Mouse (Mus musculus) midbrain, embryonic 15.5 days (tissue): ENCODE data around the gene Akap9. TPM values are rescaled to one million over a fixed set of nuclear protein-coding genes. Genes with fewer than 3 reads are reported as not detected.
"Not testable (repeated sequence)": the region's sequence is repeated elsewhere in the genome, so short reads cannot be mapped to it uniquely, and the experiment has no call there.

ENCODE experiments used
- ATAC-seq: fragments of 200-750 bp; cut with Nextera tagmentation; replicated peaks from 2 replicates; pipeline ENCODE4 v1.8.0; 2017; ENCODE audit warnings: moderate TSS enrichment
- H3K27ac ChIP-seq: fragments of 300-500 bp; sonication (generic); 2 replicates; pipeline ENCODE4 v1.5.1; 2015; ENCODE audit warnings: mild to moderate bottlenecking, inconsistent platforms
- H3K27me3 ChIP-seq: fragments of 300-500 bp; sonication (generic); replicated peaks from 2 replicates; pipeline ENCODE4 v1.6.1; 2015; ENCODE audit warnings: inconsistent platforms
- H3K36me3 ChIP-seq: fragments of 300-500 bp; sonication (generic); replicated peaks from 2 replicates; pipeline ENCODE4 v1.6.1; 2015; ENCODE audit warnings: inconsistent platforms
- H3K4me1 ChIP-seq: fragments of 300-500 bp; sonication (generic); 2 replicates; pipeline ENCODE4 v1.6.1; 2015; ENCODE audit warnings: inconsistent platforms
- H3K4me2 ChIP-seq: fragments of 300-500 bp; sonication (generic); 2 replicates; pipeline ENCODE4 v1.6.1; 2015; ENCODE audit warnings: inconsistent platforms, mild to moderate bottlenecking, moderate library complexity
- H3K4me3 ChIP-seq: fragments of 300-500 bp; sonication (generic); 2 replicates; pipeline ENCODE4 v1.5.1; 2015; ENCODE audit warnings: mild to moderate bottlenecking, inconsistent platforms
- H3K9ac ChIP-seq: fragments of 300-500 bp; sonication (generic); 2 replicates; pipeline ENCODE4 v1.6.1; 2015; ENCODE audit warnings: mild to moderate bottlenecking, inconsistent platforms
- H3K9me3 ChIP-seq: fragments of 300-500 bp; sonication (generic); 2 replicates; pipeline ENCODE4 v1.6.1; 2016; ENCODE audit warnings: inconsistent platforms
- WGBS: fragments of 180-500 bp; shearing (Covaris S2); methylation state at CpG from one replicate; pipeline ENCODE4 v1.1.7; 2015; ENCODE audit warnings: mixed read lengths; 5-methylcytosine and 5-hydroxymethylcytosine counted together
- polyA plus RNA-seq: library from polyadenylated mRNA; unstranded; fragments of >200 nt; fragmentation: Nextera tagmentation; extraction: Ambion mirVana; gene quantifications from 2 replicates; pipeline ENCODE4 v1.2.1, GENCODE M21; 2015

Akap9 gene
- polyA plus RNA-seq, 1 experiment from 2014 or later: 434 TPM

DNA sequence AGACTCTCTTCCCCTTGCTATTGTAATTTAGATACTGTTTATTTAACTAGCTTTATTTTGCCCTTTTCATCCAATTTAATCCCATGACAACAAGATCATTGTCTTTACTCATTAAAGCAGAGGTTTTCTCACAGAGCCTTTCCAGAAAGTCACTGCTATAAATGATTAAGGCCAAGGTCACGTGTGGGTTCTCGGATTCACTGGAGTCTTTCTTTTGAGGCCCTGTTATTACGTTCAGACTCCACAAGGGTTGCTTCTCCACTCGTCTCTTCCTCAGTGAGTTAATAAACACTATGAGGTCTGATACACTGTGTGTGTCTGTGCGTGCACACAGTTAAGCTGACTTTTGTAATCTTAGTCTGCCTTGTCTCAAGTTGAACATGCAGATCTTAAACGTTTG, 47.0 kb downstream of the Akap9 start:
- Histone ChIP-seq H3K36me3 (peaks cover 55% of the 10 kb centered on the region), H3K9me3 (no peaks in the 10 kb centered on the region), H3K4me2 (no peak overlapping the region), H3K27ac (no peak overlapping the region), H3K4me1 (no peaks in the 10 kb centered on the region), H3K4me3 (no peak overlapping the region), H3K9ac (no peak overlapping the region), H3K27me3 (no peaks in the 10 kb centered on the region)
- 78% methylated on average over 6 of the region's 6 CpGs for WGBS
- ATAC-seq: no peak

DNA sequence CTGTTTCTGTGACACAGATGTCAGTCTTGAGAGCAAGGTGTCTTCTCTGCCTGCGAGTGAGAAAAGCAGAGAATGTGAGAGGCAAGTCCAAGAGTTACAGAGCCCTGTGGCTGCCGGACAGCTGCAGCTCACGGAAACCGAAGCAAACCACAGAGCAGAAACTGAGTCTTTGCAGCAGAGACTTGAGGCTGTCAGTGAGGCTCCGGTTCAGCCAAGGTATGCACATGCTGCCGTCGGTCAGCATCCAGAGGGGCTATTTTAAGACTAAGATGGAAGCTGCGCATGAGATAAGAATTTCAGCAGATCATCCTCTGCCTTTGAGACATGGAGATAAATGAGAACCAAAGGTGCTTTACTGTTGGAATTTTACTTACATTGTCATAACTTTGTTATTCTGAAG, 48.3 kb downstream of the Akap9 start:
- H3K4me3 ChIP-seq: no peak overlapping the region
- H3K4me1 ChIP-seq: no peaks in the 10 kb centered on the region
- H3K4me2 ChIP-seq: no peak overlapping the region
- 95% methylated on average over 8 of the region's 8 CpGs for whole genome bisulfite sequencing
- H3K9me3 ChIP-seq: no peaks in the 10 kb centered on the region
- H3K36me3 ChIP-seq: peaks cover 43% of the 10 kb centered on the region
- H3K27me3 ChIP-seq: no peaks in the 10 kb centered on the region
- no peak for ATAC-seq
- H3K27ac ChIP-seq: no peak overlapping the region
- no peak overlapping the region for H3K9ac ChIP-seq

DNA sequence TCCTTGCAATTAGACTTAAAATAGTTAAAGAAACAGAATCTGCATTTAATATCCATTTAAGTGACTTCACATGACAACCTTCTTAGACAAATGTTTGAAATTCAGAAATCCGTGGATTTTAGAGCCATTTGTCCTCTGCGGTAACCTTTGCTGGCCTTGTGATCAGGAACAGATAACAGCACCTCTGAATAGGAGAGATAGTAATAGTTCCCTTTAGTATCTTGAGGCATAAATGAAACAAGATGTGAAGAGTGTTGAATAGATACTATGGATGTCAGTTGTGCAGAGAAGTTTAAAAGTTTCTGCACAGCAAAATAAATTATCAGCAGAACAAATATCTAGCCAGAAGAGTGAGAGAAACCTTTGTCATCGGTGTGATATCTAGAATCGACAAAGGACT, 50.0 kb downstream of the Akap9 start:
- Histone ChIP-seq H3K4me1 (no peaks in the 10 kb centered on the region), H3K9me3 (no peaks in the 10 kb centered on the region), H3K27me3 (no peaks in the 10 kb centered on the region), H3K4me2 (no peak overlapping the region), H3K27ac (no peak overlapping the region), H3K9ac (no peak overlapping the region), H3K36me3 (peaks cover 40% of the 10 kb centered on the region), H3K4me3 (no peak overlapping the region)
- 95% methylated on average over 4 of the region's 4 CpGs for WGBS
- no peak for ATAC-seq

DNA sequence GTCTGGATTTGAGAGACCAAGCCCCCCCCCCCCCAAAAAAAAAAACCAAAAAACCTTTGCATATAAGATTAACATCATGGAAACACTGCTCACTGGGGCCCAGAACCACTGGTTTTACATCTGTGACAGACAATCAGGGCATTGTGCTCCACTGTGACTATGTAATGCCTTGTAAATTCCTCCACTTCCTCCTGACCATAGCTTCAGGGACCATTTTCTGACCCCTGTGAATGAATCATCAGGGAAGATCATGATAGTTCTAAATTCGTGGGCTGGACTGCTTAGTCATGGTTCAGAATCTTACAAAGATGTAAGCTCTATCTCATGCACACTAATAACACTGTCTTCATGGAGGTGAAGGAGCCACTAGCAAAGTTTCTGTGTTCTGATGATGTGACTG, 61.8 kb downstream of the Akap9 start:
- peaks cover 34% of the 10 kb centered on the region for H3K36me3 ChIP-seq
- H3K4me3 ChIP-seq: no peak overlapping the region
- no peaks in the 10 kb centered on the region for H3K27me3 ChIP-seq
- H3K4me2 ChIP-seq: no peak overlapping the region
- H3K27ac ChIP-seq: no peak overlapping the region
- H3K9me3 ChIP-seq: no peaks in the 10 kb centered on the region
- no peak overlapping the region for H3K9ac ChIP-seq
- WGBS: 97% methylated on average over 1 of the region's 1 CpGs
- no peak for ATAC-seq
- no peaks in the 10 kb centered on the region for H3K4me1 ChIP-seq

- no peaks in the 10 kb centered on the region for H3K27me3 ChIP-seq
- no peak overlapping the region for H3K9ac ChIP-seq
- 86% methylated on average over 1 of the region's 1 CpGs for WGBS
- H3K4me3 ChIP-seq: no peak overlapping the region
- H3K4me2 ChIP-seq: no peak overlapping the region
- no peak for ATAC-seq
- H3K9me3 ChIP-seq: no peaks in the 10 kb centered on the region
- H3K36me3 ChIP-seq: peaks cover 34% of the 10 kb centered on the region
- no peaks in the 10 kb centered on the region for H3K4me1 ChIP-seq
- H3K27ac ChIP-seq: no peak overlapping the region
These were observed 62.6 kb downstream of the Akap9 start for GRCm38 (mm10) chr5:3990499-3990898.

- Histone ChIP-seq H3K4me1 (no peaks in the 10 kb centered on the region), H3K4me3 (no peak overlapping the region), H3K27ac (no peak overlapping the region), H3K9ac (no peak overlapping the region), H3K4me2 (no peak overlapping the region), H3K36me3 (peaks cover 38% of the 10 kb centered on the region), H3K9me3 (no peaks in the 10 kb centered on the region), H3K27me3 (no peaks in the 10 kb centered on the region)
- ATAC-seq: no peak
- 92% methylated on average over 16 of the region's 16 CpGs for WGBS
These were observed 76.9 kb downstream of the Akap9 start for GRCm38 (mm10) chr5:4004531-4005469.

GRCm38 (mm10) chr5:4006606-4007005, 78.8 kb downstream of the Akap9 start:
- H3K27ac ChIP-seq: no peak overlapping the region
- no peak overlapping the region for H3K9ac ChIP-seq
- no peaks in the 10 kb centered on the region for H3K4me1 ChIP-seq
- no peak for ATAC-seq
- peaks cover 42% of the 10 kb centered on the region for H3K36me3 ChIP-seq
- WGBS: 96% methylated on average over 3 of the region's 3 CpGs
- H3K27me3 ChIP-seq: no peaks in the 10 kb centered on the region
- H3K4me3 ChIP-seq: no peak overlapping the region
- no peak overlapping the region for H3K4me2 ChIP-seq
- H3K9me3 ChIP-seq: no peaks in the 10 kb centered on the region

- Histone ChIP-seq H3K36me3 (peaks cover 52% of the 10 kb centered on the region), H3K4me2 (no peak overlapping the region), H3K4me1 (no peaks in the 10 kb centered on the region), H3K9me3 (no peaks in the 10 kb centered on the region), H3K27me3 (no peaks in the 10 kb centered on the region), H3K27ac (no peak overlapping the region), H3K9ac (no peak overlapping the region), H3K4me3 (no peak overlapping the region)
- 90% methylated on average over 10 of the region's 10 CpGs for WGBS
- ATAC-seq: no peak
These were observed 80.4 kb downstream of the Akap9 start for GRCm38 (mm10) chr5:4008266-4008665.

- Histone ChIP-seq H3K36me3 (peaks cover 54% of the 10 kb centered on the region), H3K4me1 (no peaks in the 10 kb centered on the region), H3K9ac (no peak overlapping the region), H3K27ac (no peak overlapping the region), H3K27me3 (no peaks in the 10 kb centered on the region), H3K4me3 (no peak overlapping the region), H3K9me3 (no peaks in the 10 kb centered on the region), H3K4me2 (no peak overlapping the region)
- 85% methylated on average over 6 of the region's 6 CpGs for WGBS
- no peak for ATAC-seq
These were observed 81.7 kb downstream of the Akap9 start for GRCm38 (mm10) chr5:4009540-4009939.

DNA sequence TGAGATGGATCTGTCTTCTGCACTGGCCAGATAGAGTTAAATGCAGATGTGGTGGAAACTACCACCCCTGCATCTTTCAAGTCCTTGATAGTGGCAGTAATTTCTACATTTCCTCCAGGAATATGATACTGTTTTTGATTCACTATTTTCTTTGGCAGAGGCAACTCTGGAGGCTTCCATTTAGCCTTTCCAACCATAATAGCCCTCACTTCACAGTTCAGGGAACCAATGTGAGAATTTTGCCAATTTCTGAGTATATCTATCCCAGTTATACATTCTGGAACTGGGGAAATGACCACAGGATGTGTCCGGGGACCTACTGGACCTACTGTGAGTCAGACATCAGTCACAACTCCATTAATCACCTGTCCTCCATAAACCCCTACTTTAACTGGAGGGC, 89.8 kb downstream of the Akap9 start:
- 98% methylated on average over 1 of the region's 1 CpGs for WGBS
- H3K9me3 ChIP-seq: not testable (repeated sequence)
- H3K36me3 ChIP-seq: peaks cover 36% of the 10 kb centered on the region; the same call in 1 of the 2 replicates

GRCm38 (mm10) chr5:4019377-4019776, 91.5 kb downstream of the Akap9 start:
- ATAC-seq: no peak

More for the DNA sequence above, 89.8 kb downstream of the Akap9 start:
- ATAC-seq, H3K27me3 ChIP-seq, H3K4me1 ChIP-seq, H3K4me2 ChIP-seq, H3K4me3 ChIP-seq, H3K9ac ChIP-seq, H3K27ac ChIP-seq: not testable (repeated sequence)

DNA sequence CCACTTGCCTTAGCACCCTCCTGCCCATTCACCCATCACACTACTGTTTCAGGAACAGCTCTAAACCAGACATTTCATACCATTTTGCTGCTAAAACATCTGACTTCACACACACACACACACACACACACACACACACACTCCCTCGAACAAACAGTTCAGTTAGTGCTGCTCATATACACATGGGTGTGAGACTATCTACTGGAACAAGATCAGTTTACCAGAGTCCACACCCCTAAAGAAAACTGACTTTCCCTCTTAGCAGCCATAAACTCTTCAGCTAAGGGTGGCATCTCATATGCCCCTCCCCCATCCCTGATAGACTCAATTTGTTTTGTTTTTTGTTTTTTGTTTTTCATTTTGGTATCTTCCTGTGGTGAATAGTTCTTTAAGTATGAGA, 92.2 kb downstream of the Akap9 start:
- H3K9me3 ChIP-seq: no peaks in the 10 kb centered on the region

More at GRCm38 (mm10) chr5:4019377-4019776, 91.5 kb downstream of the Akap9 start:
- no peak overlapping the region for H3K4me2 ChIP-seq
- no peak overlapping the region for H3K27ac ChIP-seq
- H3K4me3 ChIP-seq: no peak overlapping the region
- peaks cover 27% of the 10 kb centered on the region; the same call in 1 of the 2 replicates for H3K36me3 ChIP-seq
- 0 out of 2 replicates have a peak, but pooled peaks cover 3% of the 10 kb centered on the region for H3K4me1 ChIP-seq
- H3K9ac ChIP-seq: no peak overlapping the region
- no peaks in the 10 kb centered on the region for H3K27me3 ChIP-seq
- 94% methylated on average over 4 of the region's 4 CpGs for WGBS
- H3K9me3 ChIP-seq: no peaks in the 10 kb centered on the region

GRCm38 (mm10) chr5:4023186-4023585, 95.3 kb downstream of the Akap9 start:
- H3K9me3 ChIP-seq: no peaks in the 10 kb centered on the region
- no peak for ATAC-seq
- no peak overlapping the region for H3K4me3 ChIP-seq
- H3K4me2 ChIP-seq: no peak overlapping the region
- H3K36me3 ChIP-seq: peaks cover 19% of the 10 kb centered on the region; the same call in 1 of the 2 replicates
- H3K9ac ChIP-seq: no peak overlapping the region
- H3K4me1 ChIP-seq: 0 out of 2 replicates have a peak, but pooled peaks cover 3% of the 10 kb centered on the region
- WGBS: 73% methylated on average over 13 of the region's 13 CpGs
- H3K27me3 ChIP-seq: no peaks in the 10 kb centered on the region
- no peak overlapping the region for H3K27ac ChIP-seq

More for the DNA sequence above, 92.2 kb downstream of the Akap9 start:
- 94% methylated on average over 1 of the region's 1 CpGs for WGBS
- Histone ChIP-seq H3K9ac (no peak overlapping the region), H3K27ac (no peak overlapping the region), H3K36me3 (peaks cover 28% of the 10 kb centered on the region; the same call in 1 of the 2 replicates), H3K4me2 (no peak overlapping the region), H3K4me3 (no peak overlapping the region), H3K27me3 (no peaks in the 10 kb centered on the region), H3K4me1 (0 out of 2 replicates have a peak, but pooled peaks cover 3% of the 10 kb centered on the region)
- ATAC-seq: no peak
